In genomic region chr4:71933240-71933986, GRCm38 (mm10) we compare ENCODE assay signal across 14 mouse cellular contexts.
DNase-seq lines count a peak whose midpoint lies in the region; ATAC-seq and TF ChIP-seq lines count a peak whose summit lies in the region.
"Had no signal": no experiment of that assay in that cellular context is flagged by ENCODE, and none has a peak within 500 bp of the region (broad histone marks: within the 10 kb centered on the region; RNA-seq: fewer than 3 reads in every experiment).

No protein-coding gene starts in this region.

- DNase-seq in hindbrain, embryonic 11.5 days (ENCODE audit: low spot score): peak; percentile 3
- DNase-seq in hindbrain, embryonic 10.5 days (ENCODE audit: low spot score): no peak
- DNase-seq in brain, embryonic 18.5 days (ENCODE audit: low read depth, low spot score): peak; percentile 43
- peak; percentile 47 for DNase-seq in midbrain, postnatal 0 days (ENCODE audit: low spot score)
- no peak for DNase-seq in cerebellum, postnatal 14 days
- DNase-seq in cerebellum, adult 18-20 months: no peak
- no peak for DNase-seq in kidney, postnatal 10 days
- DNase-seq: adrenal gland, adult 8-10 months; heart, adult 11 months; heart, postnatal 10 days; right cerebral cortex, postnatal 25 days had no signal

- no peak overlapping the region for H3K4me3 ChIP-seq in hindbrain, embryonic 11.5 days (ENCODE audit: low read depth, low read length)
- H3K4me3 ChIP-seq in hindbrain, embryonic 10.5 days: no peak overlapping the region
- H3K4me3 ChIP-seq in hindbrain, embryonic 12.5 days: no peak overlapping the region
- no peak overlapping the region for H3K4me3 ChIP-seq in midbrain, postnatal 0 days (ENCODE audit: low read depth, low read length)
- H3K4me3 ChIP-seq: lung, embryonic 15.5 days had no signal

- no peak overlapping the region for H3K9ac ChIP-seq in hindbrain, embryonic 11.5 days (ENCODE audit: low read depth, low read length)
- no peak overlapping the region for H3K9ac ChIP-seq in hindbrain, embryonic 12.5 days
- no peak overlapping the region for H3K9ac ChIP-seq in midbrain, postnatal 0 days (replicated peaks; ENCODE audit: low read length, poor library complexity, severe bottlenecking)
- H3K9ac ChIP-seq: lung, embryonic 15.5 days had no signal

- H3K9me3 ChIP-seq in hindbrain, embryonic 11.5 days (ENCODE audit: control insufficient read depth, low read length): no peaks in the 10 kb centered on the region
- no peaks in the 10 kb centered on the region for H3K9me3 ChIP-seq in hindbrain, embryonic 10.5 days
- no peaks in the 10 kb centered on the region for H3K9me3 ChIP-seq in hindbrain, embryonic 12.5 days (replicated peaks)
- no peaks in the 10 kb centered on the region for H3K9me3 ChIP-seq in midbrain, postnatal 0 days (ENCODE audit: low read length)
- H3K9me3 ChIP-seq: lung, embryonic 15.5 days had no signal

- WGBS in hindbrain, embryonic 11.5 days: 54% methylated on average over 2 of the region's 2 CpGs
- WGBS in hindbrain, embryonic 10.5 days: 60% methylated on average over 2 of the region's 2 CpGs
- WGBS in hindbrain, embryonic 12.5 days: 32% methylated on average over 2 of the region's 2 CpGs
- WGBS in midbrain, postnatal 0 days: 31% methylated on average over 2 of the region's 2 CpGs

- H3K4me1 ChIP-seq in hindbrain, embryonic 11.5 days (replicated peaks; ENCODE audit: control insufficient read depth, insufficient read depth, low read length): no peaks in the 10 kb centered on the region
- no peaks in the 10 kb centered on the region for H3K4me1 ChIP-seq in hindbrain, embryonic 10.5 days (replicated peaks)
- no peaks in the 10 kb centered on the region for H3K4me1 ChIP-seq in hindbrain, embryonic 12.5 days
- H3K4me1 ChIP-seq in midbrain, postnatal 0 days (ENCODE audit: insufficient read depth, low read length): no peaks in the 10 kb centered on the region
- H3K4me1 ChIP-seq: lung, embryonic 15.5 days had no signal

- H3K27me3 ChIP-seq in hindbrain, embryonic 11.5 days (ENCODE audit: control insufficient read depth, insufficient read depth, low read length): no peaks in the 10 kb centered on the region
- H3K27me3 ChIP-seq in hindbrain, embryonic 10.5 days (ENCODE audit: insufficient read depth, poor library complexity, severe bottlenecking): no peaks in the 10 kb centered on the region
- no peaks in the 10 kb centered on the region for H3K27me3 ChIP-seq in hindbrain, embryonic 12.5 days
- H3K27me3 ChIP-seq in midbrain, postnatal 0 days (ENCODE audit: insufficient read depth, low read length): no peaks in the 10 kb centered on the region
- H3K27me3 ChIP-seq: lung, embryonic 15.5 days had no signal

- no peak overlapping the region for H3K4me2 ChIP-seq in hindbrain, embryonic 11.5 days (replicated peaks; ENCODE audit: low read depth, low read length)
- H3K4me2 ChIP-seq in hindbrain, embryonic 12.5 days (replicated peaks): no peak overlapping the region
- H3K4me2 ChIP-seq in midbrain, postnatal 0 days (ENCODE audit: low read depth, low read length, poor library complexity, severe bottlenecking): no peak overlapping the region
- H3K4me2 ChIP-seq: lung, embryonic 15.5 days had no signal

- no peak overlapping the region for H3K27ac ChIP-seq in hindbrain, embryonic 11.5 days (ENCODE audit: low read depth, low read length)
- no peak overlapping the region for H3K27ac ChIP-seq in hindbrain, embryonic 10.5 days
- H3K27ac ChIP-seq in hindbrain, embryonic 12.5 days: no peak overlapping the region
- H3K27ac ChIP-seq in midbrain, postnatal 0 days (ENCODE audit: low read depth, low read length): no peak overlapping the region
- H3K27ac ChIP-seq: kidney, postnatal 0 days; lung, embryonic 15.5 days had no signal

- H3K36me3 ChIP-seq in hindbrain, embryonic 11.5 days (ENCODE audit: control insufficient read depth, insufficient read depth, low read length): no peaks in the 10 kb centered on the region
- H3K36me3 ChIP-seq in hindbrain, embryonic 10.5 days: no peaks in the 10 kb centered on the region
- H3K36me3 ChIP-seq in hindbrain, embryonic 12.5 days: no peaks in the 10 kb centered on the region
- H3K36me3 ChIP-seq in midbrain, postnatal 0 days (ENCODE audit: insufficient read depth, low read length): no peaks in the 10 kb centered on the region
- H3K36me3 ChIP-seq: lung, embryonic 15.5 days had no signal

- no peak for TF ChIP-seq CTCF in midbrain, postnatal 0 days (IDR thresholded peaks at IDR 0.05)

- ATAC-seq in hindbrain, embryonic 11.5 days (ENCODE audit: low FRiP score): peak; percentile 67
- ATAC-seq in hindbrain, embryonic 12.5 days (ENCODE audit: low FRiP score): peak; percentile 78
- ATAC-seq in midbrain, postnatal 0 days (ENCODE audit: low FRiP score): no peak

Comparison
In these comparisons a context has a peak if more than half of its experiments do, and no peak if none do; other contexts are left out.
1. DNase-seq: peak in hindbrain, embryonic 11.5 days (single experiment), brain, embryonic 18.5 days (single experiment) and midbrain, postnatal 0 days (single experiment); none in hindbrain, embryonic 10.5 days (single experiment), cerebellum, postnatal 14 days (0 of 2), cerebellum, adult 18-20 months (0 of 2) and kidney, postnatal 10 days (single experiment).